Mouse (Mus musculus) heart, postnatal 10 days (tissue): ENCODE results near the gene Ninl. TPM values are rescaled to one million over a fixed set of nuclear protein-coding genes. Genes with fewer than 3 reads are reported as not detected.

Experiments used
- DNase-seq, 2 experiments: peaks; one replicate each; pipeline ENCODE4 v3.0.0; 2021
- intact Hi-C: fragments of 180-260 bp; cut with DNase I; formaldehyde crosslinking; loops from one replicate; pipeline ENCODE4 v1.15.1; 2025
- total RNA-seq, 2 experiments: library from RNA; stranded (reverse); gene quantifications; 2 replicates each; pipeline ENCODE4 v1.2.3; 2021

Ninl gene
- total RNA-seq, 2 experiments from 2014 or later: 1.1 TPM

DNA sequence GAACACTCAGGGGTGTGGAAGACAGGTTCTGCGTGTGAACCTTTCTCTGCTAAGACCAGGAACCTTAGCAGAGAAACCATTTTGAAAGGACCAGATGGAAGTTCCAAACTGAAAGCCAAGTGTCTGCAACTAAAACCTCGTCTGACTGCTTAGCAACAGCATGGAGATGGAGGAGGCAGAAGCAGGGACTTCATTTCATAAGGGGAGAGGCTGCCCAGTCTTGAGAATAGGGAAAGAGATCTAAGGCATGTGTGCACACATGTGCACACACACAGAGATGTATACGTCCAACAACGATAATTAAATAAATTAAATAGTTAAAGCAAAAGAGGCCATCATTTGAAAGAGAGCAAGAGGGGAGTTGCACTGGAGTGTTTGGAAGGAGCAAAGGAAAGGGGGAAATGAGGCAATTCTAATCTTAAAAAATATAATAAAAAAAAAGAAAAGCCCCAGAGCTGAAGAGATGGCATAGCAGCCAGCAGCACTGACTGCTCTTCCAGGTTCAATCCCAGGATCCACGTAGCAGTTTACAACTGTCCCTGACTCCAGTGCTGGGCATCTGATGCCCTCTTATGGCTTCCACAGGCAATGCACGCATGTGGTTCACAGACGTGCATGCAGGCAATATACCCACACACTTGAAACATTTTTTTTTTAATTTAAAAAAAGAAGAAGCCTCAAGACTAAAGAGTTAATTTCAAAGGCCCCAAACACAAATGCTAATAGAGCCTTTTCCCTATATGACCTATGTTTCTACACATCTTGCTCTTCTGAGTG lies 38.6 kb downstream of the Ninl start:
- intact Hi-C loops: loop anchor here (1.0 to 10.0 kb wide), 4 partner anchors 172 to 386 kb away; no protein-coding TSS in a partner anchor
- DNase-seq: peak; percentile 65 to 74

- no peak for DNase-seq
- intact Hi-C loops: no loop called here
These were observed 40.2 kb downstream of the Ninl start for GRCm38 (mm10) chr2:150999021-150999420.

GRCm38 (mm10) chr2:150997618-150998017 lies 41.6 kb downstream of the Ninl start:
- intact Hi-C loops: no loop called here
- no peak for DNase-seq

- intact Hi-C loops: no loop called here
- DNase-seq: no peak
These were observed 43.9 kb downstream of the Ninl start for GRCm38 (mm10) chr2:150995324-150995723.

- DNase-seq: no peak
- intact Hi-C loops: no loop called here
These were observed 48.1 kb downstream of the Ninl start for GRCm38 (mm10) chr2:150991050-150991449.

DNA sequence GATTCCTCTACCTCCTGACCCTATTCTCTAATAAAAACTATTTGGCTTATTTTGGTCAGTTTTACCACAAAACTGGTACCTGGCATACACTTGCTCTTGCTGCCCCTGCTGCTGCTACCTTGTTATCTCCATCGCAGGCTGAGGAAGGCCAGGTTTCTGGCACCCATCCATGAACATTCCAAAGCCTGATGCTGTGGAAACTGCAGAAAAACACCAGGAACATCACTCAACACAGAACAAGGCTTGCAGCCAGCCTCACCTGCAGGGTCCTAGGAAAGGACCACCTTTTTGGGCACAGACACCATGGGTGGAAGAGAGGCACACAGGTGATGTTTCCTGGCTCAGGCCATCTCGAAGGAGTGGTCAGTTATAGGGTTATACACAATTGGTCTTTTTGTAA lies 48.7 kb downstream of the Ninl start:
- no peak for DNase-seq
- intact Hi-C loops: no loop called here

DNA sequence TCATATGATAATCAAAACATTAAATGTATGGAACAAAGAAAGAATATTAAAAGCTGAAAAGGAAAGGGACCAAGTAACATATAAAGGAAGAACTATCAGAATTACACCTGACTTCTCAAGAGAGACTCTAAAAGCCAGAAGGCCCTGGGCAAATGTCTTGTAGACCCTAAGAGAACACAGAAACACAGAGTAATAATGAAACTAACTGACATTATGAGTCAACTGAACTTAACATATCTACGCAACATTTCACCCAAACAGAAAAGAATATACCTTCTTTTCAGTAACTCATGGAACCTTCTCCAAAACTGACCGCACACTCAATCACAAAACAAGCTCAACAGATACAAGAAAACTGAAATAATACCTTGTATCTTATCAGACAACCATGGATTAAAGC lies 53.8 kb downstream of the Ninl start:
- intact Hi-C loops: no loop called here
- no peak for DNase-seq

DNA sequence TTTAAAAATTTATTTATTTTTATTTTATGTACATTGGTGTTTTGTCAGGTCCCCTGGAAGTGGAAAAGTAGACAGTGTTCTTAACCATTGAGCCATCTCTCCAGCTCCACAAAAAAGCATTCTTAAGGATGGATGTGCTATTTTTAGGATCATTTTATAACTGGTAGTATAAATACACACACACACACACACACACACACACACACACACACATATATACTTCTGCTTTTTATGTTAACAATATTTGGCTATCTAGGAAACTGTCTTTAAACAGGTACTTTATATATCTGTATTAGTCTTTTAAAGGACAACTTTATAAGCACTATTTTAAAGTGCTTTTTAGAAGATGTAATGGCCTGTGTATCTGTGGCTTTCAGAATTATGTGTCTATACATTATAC lies 57.1 kb downstream of the Ninl start:
- no peak for DNase-seq
- intact Hi-C loops: no loop called here

GRCm38 (mm10) chr2:150981524-150981923 lies 57.7 kb downstream of the Ninl start:
- intact Hi-C loops: no loop called here
- DNase-seq: no peak

- DNase-seq: no peak
- intact Hi-C loops: no loop called here
These were observed 59.1 kb downstream of the Ninl start for GRCm38 (mm10) chr2:150979861-150980620.

GRCm38 (mm10) chr2:150978791-150979190 lies 60.4 kb downstream of the Ninl start:
- intact Hi-C loops: no loop called here
- DNase-seq: no peak

- intact Hi-C loops: no loop called here
- no peak for DNase-seq
These were observed 61.5 kb downstream of the Ninl start for GRCm38 (mm10) chr2:150977676-150978075.

DNA sequence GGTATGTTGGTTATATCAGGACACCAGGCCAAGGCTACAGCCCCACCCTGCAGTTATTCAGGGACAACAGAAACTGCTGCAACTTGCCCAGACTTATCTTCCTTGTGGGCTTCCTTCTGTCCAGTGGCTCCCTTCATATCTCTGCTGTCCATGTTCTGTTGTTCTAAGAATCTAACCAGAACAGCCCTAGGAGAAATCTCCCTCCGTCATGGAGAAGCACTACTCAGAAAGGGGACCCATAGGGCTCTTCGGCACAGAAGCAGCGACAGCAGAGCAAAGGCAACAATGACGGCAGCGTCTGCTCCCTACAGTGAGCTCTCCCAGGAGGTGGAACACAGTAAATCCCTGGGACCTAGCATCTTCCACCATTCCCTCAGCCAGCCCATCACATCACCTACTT lies 62.3 kb downstream of the Ninl start:
- DNase-seq: no peak

DNA sequence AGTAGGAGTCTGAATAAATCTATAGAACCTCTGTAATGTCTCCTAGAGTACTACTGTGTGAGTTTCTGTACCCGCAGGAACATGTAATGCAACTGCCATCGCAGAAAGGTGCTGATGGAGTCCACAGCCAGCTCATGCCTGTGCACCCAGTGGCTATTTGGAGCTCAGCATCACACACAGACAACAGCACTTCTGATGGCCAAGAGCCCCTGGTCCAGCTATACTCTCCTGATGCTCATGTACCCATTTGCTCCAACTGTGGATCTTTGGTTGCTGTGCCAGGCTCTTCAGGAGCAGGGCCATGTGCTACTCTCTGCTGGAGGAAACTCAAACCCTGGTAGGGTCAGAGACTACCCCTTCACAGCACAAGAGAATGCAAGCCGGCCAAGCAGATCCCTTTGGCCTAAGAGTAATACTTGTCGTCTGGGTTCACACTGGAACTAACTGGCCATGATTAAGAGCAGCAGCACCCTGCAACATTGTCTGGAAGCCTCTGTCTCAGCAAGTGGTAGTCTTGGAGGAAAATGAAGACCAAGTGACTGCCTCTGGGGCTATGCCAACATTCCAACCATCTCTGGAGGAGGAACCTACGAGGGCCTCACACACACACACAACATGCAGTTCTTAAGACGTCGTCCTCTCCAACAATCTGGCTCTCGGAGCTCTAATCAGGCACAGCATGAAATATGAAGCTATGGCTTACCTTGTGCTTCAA lies 65.6 kb downstream of the Ninl start:
- no peak for DNase-seq
- intact Hi-C loops: no loop called here

More for the DNA sequence above, 62.3 kb downstream of the Ninl start:
- intact Hi-C loops: no loop called here

DNA sequence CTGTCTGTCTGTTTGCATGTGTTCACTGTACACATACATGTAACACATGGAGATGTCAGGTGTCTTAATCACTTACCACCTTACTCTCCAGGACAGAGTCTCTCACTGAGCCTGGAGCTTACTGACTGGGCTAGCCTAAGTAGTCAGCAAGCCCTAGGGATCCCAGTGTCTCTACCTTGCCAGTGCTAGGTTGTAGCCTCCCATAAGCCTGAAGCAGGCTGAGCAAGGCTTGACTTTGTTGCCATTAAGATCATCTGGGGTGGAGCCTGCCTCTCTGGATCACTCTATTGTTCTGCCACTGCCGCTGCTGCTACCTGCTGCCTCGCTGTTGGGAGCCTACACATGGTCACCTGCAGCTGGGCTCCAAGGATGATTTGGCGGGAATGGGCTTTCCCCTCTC lies 66.5 kb downstream of the Ninl start:
- no peak for DNase-seq
- intact Hi-C loops: no loop called here

GRCm38 (mm10) chr2:150971856-150972255 lies 67.3 kb downstream of the Ninl start:
- intact Hi-C loops: no loop called here
- DNase-seq: no peak

DNA sequence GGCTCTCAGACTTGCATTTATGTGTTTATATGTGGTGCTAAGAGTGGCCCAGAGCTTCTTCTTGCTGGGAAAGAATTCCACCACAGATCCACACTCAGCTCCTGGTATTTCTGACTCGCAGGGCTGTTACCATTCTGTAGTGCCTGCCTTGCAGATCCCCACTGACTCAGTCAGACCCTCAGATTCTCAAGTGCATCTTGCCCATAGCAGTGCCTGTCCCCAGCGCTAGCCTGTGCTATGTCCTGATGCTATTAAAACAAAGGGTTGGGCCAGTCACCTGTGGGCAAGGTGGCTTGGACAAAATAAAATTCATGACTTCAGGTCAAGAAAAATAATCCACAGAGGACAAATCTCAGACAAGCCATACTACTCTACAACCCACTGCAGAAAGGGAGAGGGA lies 70.0 kb downstream of the Ninl start:
- intact Hi-C loops: no loop called here
- no peak for DNase-seq

DNA sequence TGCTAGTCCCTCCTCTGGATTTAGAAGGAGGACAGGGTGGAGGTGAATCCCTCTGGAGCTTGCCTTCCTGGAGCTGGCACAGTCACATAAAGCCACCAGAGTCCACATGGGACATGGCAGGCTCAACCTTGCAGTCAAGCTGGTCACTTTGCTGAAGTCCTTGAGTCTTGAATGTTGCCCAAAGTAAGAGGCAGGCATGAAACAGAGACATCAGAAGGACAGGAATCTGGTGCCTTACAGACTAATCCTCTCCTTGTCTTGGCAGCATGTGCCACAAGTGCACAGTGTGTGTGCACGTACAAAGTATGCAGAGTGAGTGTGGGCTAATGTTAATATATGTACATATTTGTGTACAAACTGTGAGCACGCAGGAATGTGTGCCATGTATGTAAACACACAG lies 71.7 kb downstream of the Ninl start:
- DNase-seq: no peak
- intact Hi-C loops: no loop called here

GRCm38 (mm10) chr2:150965951-150966350 lies 73.2 kb downstream of the Ninl start:
- intact Hi-C loops: no loop called here
- no peak for DNase-seq

DNA sequence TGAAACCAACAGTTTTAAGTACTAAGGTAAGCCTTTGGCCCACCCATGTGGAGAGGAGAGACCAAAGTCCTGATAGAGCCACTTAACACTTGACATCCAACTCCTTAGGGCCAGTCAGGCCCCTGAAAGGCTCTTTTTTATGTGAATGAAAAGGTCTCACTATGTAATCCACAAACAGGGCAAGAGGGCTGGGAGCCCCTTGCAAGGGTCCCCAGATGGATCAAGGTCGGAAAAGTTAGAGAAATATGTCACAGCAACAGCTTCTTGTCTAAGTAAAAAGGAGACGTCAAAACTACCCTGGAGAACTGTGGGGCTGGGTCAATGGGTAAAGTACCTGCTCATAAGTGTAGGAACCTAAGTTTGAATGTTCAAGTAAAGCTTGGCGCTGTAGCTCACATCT lies 74.5 kb downstream of the Ninl start:
- intact Hi-C loops: no loop called here
- DNase-seq: no peak

DNA sequence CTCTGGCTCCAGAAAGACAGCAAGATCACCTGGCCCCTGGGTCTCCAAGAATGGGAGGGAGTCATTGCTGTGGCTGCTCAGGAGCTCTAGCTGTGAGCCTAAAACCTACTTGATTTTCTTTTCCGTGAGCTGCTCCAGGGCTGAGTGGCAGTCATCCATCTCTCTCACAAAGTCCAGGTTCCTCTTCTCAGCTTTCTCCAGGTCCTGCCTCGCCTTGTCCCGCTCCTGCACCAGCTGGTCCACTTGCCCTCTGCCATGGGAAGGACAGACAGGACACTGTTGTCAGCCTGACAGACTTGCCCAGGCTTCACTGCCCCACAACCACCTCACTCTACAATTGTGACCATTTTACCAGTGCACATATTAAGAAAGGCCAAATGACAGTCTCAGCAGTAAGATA lies 75.9 kb downstream of the Ninl start:
- intact Hi-C loops: no loop called here
- no peak for DNase-seq

- intact Hi-C loops: no loop called here
- no peak for DNase-seq
These were observed 79.7 kb downstream of the Ninl start for GRCm38 (mm10) chr2:150959521-150959920.
